In genomic region chr11:77492311-77492871, GRCm38 (mm10) we compare ENCODE assay signal across 7 mouse cellular contexts. TPM values are rescaled to one million over a fixed set of nuclear protein-coding genes. Genes with fewer than 3 reads are reported as not detected.
DNase-seq lines count a peak whose midpoint lies in the region; ATAC-seq and TF ChIP-seq lines count a peak whose summit lies in the region.

No protein-coding gene starts in this region.

- TF ChIP-seq CTCF in embryonic fibroblast, embryonic 13.5 days (IDR thresholded peaks at IDR 0.05; ENCODE audit: borderline replicate concordance, insufficient read depth, low read length): no peak

- H3K27me3 ChIP-seq in kidney, embryonic 15.5 days: no peaks in the 10 kb centered on the region

- H3K4me3 ChIP-seq in kidney, embryonic 15.5 days (replicated peaks): peak overlapping the region; percentile 98
- peak overlapping the region; percentile 78 for H3K4me3 ChIP-seq in embryonic fibroblast, embryonic 13.5 days (ENCODE audit: insufficient read depth, low read length)

- intact Hi-C loops in left cerebral cortex, postnatal 14 days (cut with DNase I): loop anchor here (5.0 kb wide), 1 partner anchor 135 kb away; no protein-coding TSS in a partner anchor

- H3K27ac ChIP-seq in kidney, embryonic 15.5 days: peak overlapping the region; percentile 94
- H3K27ac ChIP-seq in embryonic fibroblast, embryonic 13.5 days (ENCODE audit: insufficient read depth, low read length): peak overlapping the region; percentile 91

- WGBS in kidney, embryonic 15.5 days: under 1% methylated on average over 18 of the region's 18 CpGs

- 0 out of 2 replicates have a peak, but pooled peaks cover 3% of the 10 kb centered on the region for H3K36me3 ChIP-seq in kidney, embryonic 15.5 days

- DNase-seq in kidney, adult 18-20 months: no peak
- DNase-seq in MEL-GATA-1-ER (ENCODE audit: extremely low read depth, low read depth): peak; percentile 56
- peak; percentile 65 to 80 for DNase-seq in left cerebral cortex, postnatal 14 days (ENCODE audit: low spot score in 2 of 2)
- DNase-seq in naive thymus-derived CD4-positive, alpha-beta T cell, adult 2 months (ENCODE audit: low read depth): peak; percentile 56
- no peak for DNase-seq in spleen, postnatal 14 days (ENCODE audit: low spot score in 2 of 2)

- no peak for ATAC-seq in kidney, embryonic 15.5 days (replicated peaks; ENCODE audit: low FRiP score)

- TF ChIP-seq POLR2A in embryonic fibroblast, embryonic 13.5 days (IDR thresholded peaks at IDR 0.05; ENCODE audit: low read depth, low read length): peak; percentile 20; the same call in 1 of the 2 replicates

- no peaks in the 10 kb centered on the region for H3K9me3 ChIP-seq in kidney, embryonic 15.5 days (replicated peaks)

- peaks cover 83% of the 10 kb centered on the region for H3K4me1 ChIP-seq in kidney, embryonic 15.5 days
- peaks cover 21% of the 10 kb centered on the region for H3K4me1 ChIP-seq in embryonic fibroblast, embryonic 13.5 days (ENCODE audit: control insufficient read depth, insufficient read depth, low read length)

- peak overlapping the region; percentile 99 for H3K4me2 ChIP-seq in kidney, embryonic 15.5 days

- peak overlapping the region; percentile 96 for H3K9ac ChIP-seq in kidney, embryonic 15.5 days

RNA-seq across cellular contexts. Expression of gene Git1, which starts 1.0 kb away (rescaled TPM):
- 9.7 and 12.6 TPM in 2 replicates for polyA plus RNA-seq in kidney, embryonic 15.5 days (2015; fragmentation: Nextera tagmentation; extraction: Ambion mirVana)
- polyA plus RNA-seq in embryonic fibroblast, embryonic 13.5 days (2011; ENCODE audit: insufficient read length, low read depth, missing spikeins): 37.9 and 41.2 TPM in 2 replicates
- total RNA-seq in left cerebral cortex, postnatal 14 days (2021): 100 to 1,000 TPM; 150 to 153 TPM

RNA-seq across cellular contexts. Expression of gene Ankrd13b, which starts 2.9 kb away (rescaled TPM):
- polyA plus RNA-seq in kidney, embryonic 15.5 days (2015; fragmentation: Nextera tagmentation; extraction: Ambion mirVana): 5.3 and 6.9 TPM in 2 replicates
- 12.3 and 15.6 TPM in 2 replicates for polyA plus RNA-seq in embryonic fibroblast, embryonic 13.5 days (2011; ENCODE audit: insufficient read length, low read depth, missing spikeins)
- total RNA-seq in left cerebral cortex, postnatal 14 days (2021): 100 to 1,000 TPM; 127 to 129 TPM

RNA-seq across cellular contexts. Expression of gene Abhd15, which starts 22.5 kb away (rescaled TPM):
- 1.9 TPM in 2 replicates for polyA plus RNA-seq in kidney, embryonic 15.5 days (2015; fragmentation: Nextera tagmentation; extraction: Ambion mirVana)
- polyA plus RNA-seq in embryonic fibroblast, embryonic 13.5 days (2011; ENCODE audit: insufficient read length, low read depth, missing spikeins): 0.37 and 1.0 TPM in 2 replicates
- total RNA-seq in left cerebral cortex, postnatal 14 days (2021): 1 to 10 TPM; 1.6 to 1.7 TPM

RNA-seq across cellular contexts. Expression of gene Trp53i13, which starts 23.4 kb away (rescaled TPM):
- polyA plus RNA-seq in kidney, embryonic 15.5 days (2015; fragmentation: Nextera tagmentation; extraction: Ambion mirVana): 34.8 and 41.2 TPM in 2 replicates
- 21.2 and 26.4 TPM in 2 replicates for polyA plus RNA-seq in embryonic fibroblast, embryonic 13.5 days (2011; ENCODE audit: insufficient read length, low read depth, missing spikeins)
- total RNA-seq in left cerebral cortex, postnatal 14 days (2021): 1 to 10 TPM; 4.9 to 5.8 TPM

RNA-seq across cellular contexts. Expression of gene Gm10392, which starts 26.6 kb away (rescaled TPM):
- 0.27 TPM in 1 of 2 replicates, not detected in the other for polyA plus RNA-seq in kidney, embryonic 15.5 days (2015; fragmentation: Nextera tagmentation; extraction: Ambion mirVana)
- not detected in 2 replicates for polyA plus RNA-seq in embryonic fibroblast, embryonic 13.5 days (2011; ENCODE audit: insufficient read length, low read depth, missing spikeins)
- total RNA-seq in left cerebral cortex, postnatal 14 days (2021): not detected

Comparison
In these comparisons a context has a peak if more than half of its experiments do, and no peak if none do; other contexts are left out.
1. DNase-seq: peak in MEL-GATA-1-ER (single experiment), left cerebral cortex, postnatal 14 days (2 of 2) and naive thymus-derived CD4-positive, alpha-beta T cell, adult 2 months (single experiment); none in kidney, adult 18-20 months (single experiment) and spleen, postnatal 14 days (0 of 2).